Mouse (Mus musculus) forebrain, embryonic 14.5 days (tissue): ENCODE data around the gene Ugt1a9. TPM values are rescaled to one million over a fixed set of nuclear protein-coding genes. Genes with fewer than 3 reads are reported as not detected.
"Not testable (repeated sequence)": the region's sequence is repeated elsewhere in the genome, so short reads cannot be mapped to it uniquely, and the experiment has no call there.

Source experiments
- ATAC-seq: fragments of 200-750 bp; cut with Nextera tagmentation; 2 replicates; pipeline ENCODE4 v1.8.0; 2017; ENCODE audit warnings: mild to moderate bottlenecking, moderate library complexity
- DNase-seq: peaks from one replicate; pipeline ENCODE4 v3.0.0-alpha.2; 2015; ENCODE audit warnings: low spot score
- H3K27ac ChIP-seq: fragments of 300-500 bp; sonication (generic); 2 replicates; pipeline ENCODE4 v1.5.1; 2014; ENCODE audit warnings: low read depth, mild to moderate bottlenecking, control low read depth, low read length, moderate library complexity
- H3K27me3 ChIP-seq: fragments of 300-500 bp; sonication (generic); replicated peaks from 2 replicates; pipeline ENCODE4 v1.6.1; 2014; ENCODE audit warnings: low read length, control low read depth, mixed read lengths; ENCODE audit not compliant: control insufficient read depth, insufficient read depth
- H3K36me3 ChIP-seq: fragments of 300-500 bp; sonication (generic); 2 replicates; pipeline ENCODE4 v1.6.1; 2014; ENCODE audit warnings: low read length, control low read depth; ENCODE audit not compliant: control insufficient read depth, insufficient read depth
- H3K4me1 ChIP-seq: fragments of 300-500 bp; sonication (generic); 2 replicates; pipeline ENCODE4 v1.6.1; 2014; ENCODE audit warnings: antibody characterized with exemption, low read length, control low read depth; ENCODE audit not compliant: control insufficient read depth, insufficient read depth
- H3K4me2 ChIP-seq: fragments of 300-500 bp; sonication (generic); 2 replicates; pipeline ENCODE4 v1.6.1; 2014; ENCODE audit warnings: mild to moderate bottlenecking, control low read depth, low read length
- H3K4me3 ChIP-seq: fragments of 300-500 bp; sonication (generic); 2 replicates; pipeline ENCODE4 v1.5.1; 2014; ENCODE audit warnings: low read depth, low read length, control low read depth
- H3K9ac ChIP-seq: fragments of 300-500 bp; sonication (generic); 2 replicates; pipeline ENCODE4 v1.6.1; 2014; ENCODE audit warnings: mild to moderate bottlenecking, low read length, control low read depth, moderate library complexity
- H3K9me3 ChIP-seq: fragments of 300-500 bp; sonication (generic); replicated peaks from 2 replicates; pipeline ENCODE4 v1.6.1; 2016; ENCODE audit warnings: low read length, control low read depth, mixed read lengths; ENCODE audit not compliant: control insufficient read depth
- WGBS: fragments of 180-500 bp; shearing (Covaris S2); extraction: QIAGEN DNeasy Blood & Tissue Kit; methylation state at CpG from one replicate; pipeline ENCODE4 v1.1.7; 2014; 5-methylcytosine and 5-hydroxymethylcytosine counted together
- polyA plus RNA-seq: library from polyadenylated mRNA; unstranded; fragments of >200 nt; fragmentation: Nextera tagmentation; extraction: Ambion mirVana; gene quantifications from 2 replicates; pipeline ENCODE4 v1.2.1, GENCODE M21; 2014

Ugt1a9 gene
- polyA plus RNA-seq: not detected in 2 replicates

DNA sequence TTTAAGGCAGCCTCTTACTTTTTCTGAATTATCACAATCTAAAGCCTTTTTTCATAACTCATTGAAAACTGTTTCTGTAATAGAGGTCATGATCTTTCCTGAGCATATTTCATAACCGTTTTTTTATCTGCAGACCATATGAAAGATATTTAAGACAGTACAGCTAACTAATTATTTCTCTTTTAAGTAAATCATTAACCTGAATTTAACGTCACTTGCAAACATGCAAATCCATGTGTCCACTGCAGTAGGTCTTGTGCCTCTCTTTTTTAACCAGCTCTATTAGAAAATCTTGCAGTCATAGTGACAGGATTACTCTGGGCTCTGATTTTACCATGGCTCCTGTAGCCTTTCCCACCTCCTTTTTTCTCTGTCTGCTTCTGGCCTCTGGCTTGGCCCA lies at the start of gene Ugt1a9:
Gene Ugt1a9, plus strand, starts transcription at position 306 of the 400 bp plus-strand sequence.
- Histone ChIP-seq H3K9ac (no peak within 1 kb of the TSS), H3K27me3 (no peaks in the 10 kb centered on the region), H3K36me3 (no peaks in the 10 kb centered on the region), H3K4me1 (no peaks in the 10 kb centered on the region), H3K9me3 (no peaks in the 10 kb centered on the region), H3K4me3 (no peak within 1 kb of the TSS), H3K27ac (no peak within 1 kb of the TSS), H3K4me2 (no peak within 1 kb of the TSS)
- DNase-seq (no peak), ATAC-seq (no peak)
- WGBS: 87% methylated on average over 2 of the region's 2 CpGs

- not testable (repeated sequence) for H3K27ac ChIP-seq, H3K36me3 ChIP-seq, H3K9ac ChIP-seq, ATAC-seq, H3K4me1 ChIP-seq, H3K27me3 ChIP-seq, H3K4me2 ChIP-seq, H3K9me3 ChIP-seq, H3K4me3 ChIP-seq, DNase-seq
- 67% methylated on average over 3 of the region's 3 CpGs for WGBS
Observed at GRCm38 (mm10) chr1:88025244-88025643, 45.4 kb upstream of the Ugt1a9 start.

GRCm38 (mm10) chr1:88043044-88043443 lies 27.6 kb upstream of the Ugt1a9 start:
- H3K9me3 ChIP-seq, H3K4me1 ChIP-seq, H3K4me2 ChIP-seq, H3K27me3 ChIP-seq, ATAC-seq, H3K9ac ChIP-seq, DNase-seq, H3K4me3 ChIP-seq, H3K36me3 ChIP-seq, H3K27ac ChIP-seq: not testable (repeated sequence)
- 30% methylated on average over 1 of the region's 2 CpGs for WGBS

DNA sequence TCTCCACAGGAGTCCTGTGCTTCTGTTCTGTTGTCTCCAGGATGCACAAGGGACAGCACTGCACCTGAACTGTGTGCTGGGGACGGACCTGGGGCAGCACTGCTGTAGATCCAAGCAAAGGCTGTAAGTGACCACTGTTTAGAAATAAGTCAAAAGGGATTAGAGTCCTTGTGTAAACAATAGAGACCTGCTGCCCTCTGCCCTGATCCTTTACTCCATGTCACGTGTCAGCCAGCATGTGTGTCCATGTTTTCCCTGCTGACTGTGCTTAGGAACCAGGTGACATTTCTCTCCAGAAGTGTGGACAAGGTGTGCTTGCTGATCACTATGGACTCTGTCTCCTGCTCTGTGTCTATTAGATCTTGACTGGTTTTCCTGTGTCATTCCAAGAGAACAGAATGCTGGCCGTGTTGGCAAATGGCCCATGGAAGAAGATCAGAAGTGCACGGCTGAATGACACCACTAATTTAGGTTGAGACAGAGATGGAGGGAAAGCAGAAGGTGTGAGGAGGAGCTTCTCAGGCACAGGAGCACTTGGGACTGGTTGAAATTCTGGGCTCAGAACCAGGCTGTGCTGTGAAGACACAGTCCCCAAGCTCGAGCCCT lies 25.7 kb upstream of the Ugt1a9 start:
- DNase-seq, H3K36me3 ChIP-seq, H3K4me3 ChIP-seq, ATAC-seq, H3K9ac ChIP-seq, H3K27me3 ChIP-seq, H3K27ac ChIP-seq, H3K9me3 ChIP-seq, H3K4me1 ChIP-seq, H3K4me2 ChIP-seq: not testable (repeated sequence)
- WGBS: 79% methylated on average over 3 of the region's 5 CpGs

DNA sequence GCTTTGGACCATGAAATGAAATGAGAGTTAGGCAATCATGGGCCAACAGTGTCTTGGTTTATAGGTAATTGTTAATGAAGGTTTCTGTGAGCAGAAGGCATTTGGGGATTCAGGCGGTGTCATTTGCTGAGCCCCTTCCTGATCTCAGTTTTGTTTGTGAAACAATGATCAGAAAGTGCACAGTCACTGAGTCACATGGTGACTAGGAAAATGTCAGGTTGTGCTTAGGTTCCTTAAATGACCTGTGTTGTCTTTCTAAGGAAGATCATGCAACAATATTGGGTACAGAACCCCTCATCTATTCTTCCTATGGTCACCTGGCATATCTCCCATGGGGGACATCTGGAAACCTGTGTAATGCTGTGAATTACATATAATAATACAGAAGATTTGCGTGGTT lies 23.2 kb upstream of the Ugt1a9 start:
- not testable (repeated sequence) for H3K9me3 ChIP-seq, H3K27me3 ChIP-seq, H3K4me3 ChIP-seq, H3K9ac ChIP-seq, DNase-seq, H3K4me2 ChIP-seq, ATAC-seq, H3K27ac ChIP-seq, H3K4me1 ChIP-seq, H3K36me3 ChIP-seq
- 82% methylated on average over 2 of the region's 2 CpGs for WGBS

DNA sequence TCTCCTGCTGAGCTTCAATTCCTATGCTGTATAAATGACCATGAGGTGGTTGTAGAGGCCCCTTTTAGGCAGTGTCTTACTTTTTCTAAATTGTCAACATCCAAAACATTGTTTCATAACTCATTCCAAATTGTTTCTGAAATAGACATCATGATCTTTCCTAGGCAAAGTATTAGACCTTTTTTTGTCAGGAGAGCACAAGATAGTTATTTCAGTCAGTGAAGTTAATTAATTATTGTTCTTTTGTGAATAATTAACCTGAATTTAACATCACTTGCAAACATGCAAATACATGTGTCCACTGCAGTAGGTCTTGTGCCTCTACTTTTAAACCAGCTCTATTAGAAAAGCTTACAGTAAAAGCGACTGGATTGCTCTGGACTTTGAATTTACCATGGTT lies 15.5 kb upstream of the Ugt1a9 start, which contains the start of gene Ugt1a10:
Gene Ugt1a10, plus strand, starts transcription at position 301 of the 400 bp plus-strand sequence.
- H3K4me3 ChIP-seq: no peak within 1 kb of the TSS
- H3K9ac ChIP-seq: no peak within 1 kb of the TSS
- no peak within 1 kb of the TSS for H3K4me2 ChIP-seq
- ATAC-seq (no peak), DNase-seq (no peak)
- no peaks in the 10 kb centered on the region for H3K27me3 ChIP-seq
- no peaks in the 10 kb centered on the region for H3K36me3 ChIP-seq
- 83% methylated on average over 1 of the region's 1 CpGs for WGBS
- H3K9me3 ChIP-seq: no peaks in the 10 kb centered on the region
- no peaks in the 10 kb centered on the region for H3K4me1 ChIP-seq
- no peak within 1 kb of the TSS for H3K27ac ChIP-seq

DNA sequence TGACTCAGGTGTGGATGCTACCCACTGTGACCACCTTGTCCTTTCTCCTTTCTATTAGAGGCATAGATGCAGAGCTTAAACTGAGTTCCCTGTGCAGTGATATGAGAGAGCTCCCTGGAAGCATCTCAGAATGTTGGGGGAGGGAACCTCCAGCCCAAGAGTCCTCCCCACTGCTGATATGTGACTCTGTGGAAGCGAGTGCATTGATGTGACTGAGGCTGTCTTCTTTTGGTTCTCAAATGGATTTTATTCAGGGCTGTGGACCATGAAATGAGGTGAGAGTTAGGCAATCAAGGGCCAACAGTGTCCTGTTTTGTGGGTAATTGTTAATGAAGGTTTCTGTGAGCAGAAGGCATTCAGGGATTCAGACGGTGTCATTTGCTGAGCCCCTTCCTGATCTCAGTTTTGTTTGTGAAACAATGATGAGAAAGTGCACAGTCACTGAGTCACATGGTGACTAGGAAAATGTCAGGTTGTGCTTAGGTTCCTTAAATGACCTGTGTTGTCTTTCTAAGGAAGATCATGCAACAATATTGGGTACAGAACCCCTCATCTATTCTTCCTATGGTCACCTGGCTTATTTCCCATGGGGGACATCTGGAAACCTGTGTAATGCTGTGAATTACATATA lies 4.0 kb upstream of the Ugt1a9 start:
- H3K27me3 ChIP-seq, H3K9me3 ChIP-seq, H3K4me3 ChIP-seq, H3K27ac ChIP-seq, H3K4me2 ChIP-seq, H3K9ac ChIP-seq, DNase-seq, H3K4me1 ChIP-seq, ATAC-seq, H3K36me3 ChIP-seq: not testable (repeated sequence)
- 25% methylated on average over 1 of the region's 2 CpGs for WGBS

GRCm38 (mm10) chr1:88070902-88071301 lies 302 bp downstream of the Ugt1a9 start:
- no peak overlapping the region for H3K4me3 ChIP-seq
- DNase-seq (no peak), ATAC-seq (no peak)
- no peaks in the 10 kb centered on the region for H3K9me3 ChIP-seq
- no peaks in the 10 kb centered on the region for H3K27me3 ChIP-seq
- H3K4me2 ChIP-seq: no peak overlapping the region
- no peak overlapping the region for H3K9ac ChIP-seq
- H3K27ac ChIP-seq: no peak overlapping the region
- 80% methylated on average over 4 of the region's 4 CpGs for WGBS
- H3K4me1 ChIP-seq: no peaks in the 10 kb centered on the region
- H3K36me3 ChIP-seq: no peaks in the 10 kb centered on the region

- 94% methylated on average over 2 of the region's 2 CpGs for WGBS
Observed at GRCm38 (mm10) chr1:88074471-88074870, 3.9 kb downstream of the Ugt1a9 start.

More at GRCm38 (mm10) chr1:88074471-88074870, 3.9 kb downstream of the Ugt1a9 start:
- no peak overlapping the region for H3K4me3 ChIP-seq
- H3K27me3 ChIP-seq: no peaks in the 10 kb centered on the region
- no peaks in the 10 kb centered on the region for H3K4me1 ChIP-seq
- H3K9me3 ChIP-seq: no peaks in the 10 kb centered on the region
- no peak overlapping the region for H3K4me2 ChIP-seq
- H3K36me3 ChIP-seq: no peaks in the 10 kb centered on the region
- H3K9ac ChIP-seq: no peak overlapping the region
- H3K27ac ChIP-seq: no peak overlapping the region
- DNase-seq (no peak), ATAC-seq (no peak)
